Mouse (Mus musculus): Measurements from ENCODE around the gene Asb18. TPM values are rescaled to one million over a fixed set of nuclear protein-coding genes. Genes with fewer than 3 reads are reported as not detected.
A peak's percentile ranks its signal among the peaks of the same experiment; 100 is the strongest.

The Asb18 gene
- polyA plus RNA-seq, 1 experiment from 2014 or later, result 0.92 TPM

DNA sequence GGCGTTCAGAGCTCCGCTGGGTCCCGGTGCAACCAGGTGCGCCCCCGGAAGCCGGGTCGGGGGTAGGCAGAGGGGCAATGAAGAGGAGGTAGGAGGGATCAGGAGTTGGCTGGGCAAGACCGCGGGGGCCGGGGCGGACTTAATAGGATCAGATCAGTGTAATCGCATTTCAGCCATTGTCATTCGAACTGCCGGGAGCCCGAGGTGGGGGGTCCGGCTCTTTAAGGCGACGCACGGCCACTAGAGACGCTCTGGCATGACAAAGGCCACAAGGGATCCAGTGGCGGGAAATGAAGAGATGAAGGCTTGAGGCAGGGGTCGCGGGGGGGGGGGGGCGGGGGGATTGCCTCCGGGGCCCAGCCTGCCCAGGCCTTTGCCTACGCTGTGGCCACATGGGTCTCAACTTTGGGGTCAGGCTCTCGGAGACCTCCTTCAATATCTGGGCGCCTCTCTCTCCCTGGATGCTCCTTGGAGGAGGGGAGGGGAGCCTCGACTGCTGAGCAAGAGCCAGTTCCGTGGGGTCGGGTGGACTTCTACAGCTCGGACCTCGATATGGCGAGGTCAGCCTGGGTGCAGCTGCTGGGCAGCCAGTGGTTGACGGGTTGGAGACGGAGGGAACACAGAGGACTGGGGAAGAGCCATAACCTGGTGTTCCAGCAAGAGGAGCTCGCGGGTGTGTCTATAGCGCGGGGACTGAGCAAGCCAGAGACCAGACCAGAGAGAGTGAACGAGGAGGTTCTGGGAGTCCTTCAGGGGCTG lies 91.4 kb downstream of the Asb18 start:
- peaks cover 100% of the 10 kb centered on the region for H3K27me3 ChIP-seq
- no peaks in the 10 kb centered on the region for H3K9me3 ChIP-seq (replicated peaks)
- H3K36me3 ChIP-seq, result no peaks in the 10 kb centered on the region
- H3K27ac ChIP-seq, result no peak overlapping the region
- peak overlapping the region; percentile 36 for H3K4me2 ChIP-seq
- H3K4me3 ChIP-seq, result peak overlapping the region; percentile 17
- no peak for ATAC-seq (replicated peaks; ENCODE audit: insufficient number of reproducible peaks, insufficient read depth, low FRiP score, low read depth)
- WGBS, result 2% methylated on average over 40 of the region's 41 CpGs
- H3K9ac ChIP-seq, result no peak overlapping the region
- peaks cover 24% of the 10 kb centered on the region for H3K4me1 ChIP-seq (replicated peaks)

DNA sequence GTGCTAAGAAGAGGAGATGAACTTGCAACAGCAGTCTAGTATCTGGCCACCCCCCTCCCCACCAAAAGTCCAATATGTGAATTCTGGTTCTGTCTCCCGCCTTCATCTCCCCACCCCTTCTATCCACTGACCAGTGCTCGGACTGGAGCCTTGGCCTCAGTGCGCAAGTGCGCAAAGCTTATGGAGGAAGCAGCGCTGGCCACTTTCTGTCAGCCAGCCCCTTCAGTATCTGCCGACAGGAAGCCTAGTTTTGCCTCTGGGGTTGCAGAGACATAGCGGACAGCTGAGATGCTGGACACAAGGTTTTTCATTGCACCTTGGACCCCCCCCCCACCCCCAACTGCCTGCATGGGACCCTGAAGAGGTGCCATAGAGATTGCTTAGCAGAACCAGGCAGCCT lies 92.2 kb downstream of the Asb18 start:
- no peak overlapping the region for H3K4me3 ChIP-seq
- no peak overlapping the region for H3K4me2 ChIP-seq
- H3K9me3 ChIP-seq (replicated peaks), result no peaks in the 10 kb centered on the region

DNA sequence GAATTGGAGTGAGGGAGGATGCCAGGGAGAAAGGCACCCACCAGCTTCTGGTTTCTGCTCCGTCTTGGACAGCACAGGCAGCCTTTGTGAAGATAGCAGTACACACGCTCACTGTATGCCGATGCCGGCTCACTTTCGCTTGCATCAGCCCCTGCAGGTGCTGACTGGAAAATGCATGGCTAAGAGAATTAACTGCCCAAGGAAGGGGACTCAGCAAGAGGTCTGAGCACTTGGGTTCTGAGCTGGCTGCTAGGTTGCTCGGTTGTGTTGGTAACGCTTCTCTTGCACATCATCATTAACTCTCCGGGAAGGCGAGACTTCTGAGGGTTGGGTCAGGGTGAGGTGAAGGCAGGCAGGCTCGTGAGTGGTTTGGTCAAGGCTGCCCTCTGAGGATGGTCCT lies 92.7 kb downstream of the Asb18 start:
- ATAC-seq (replicated peaks; ENCODE audit: insufficient number of reproducible peaks, insufficient read depth, low FRiP score, low read depth), result no peak
- 5% methylated on average over 10 of the region's 10 CpGs for WGBS
- Histone ChIP-seq H3K27ac (no peak overlapping the region), H3K9ac (no peak overlapping the region), H3K36me3 (no peaks in the 10 kb centered on the region), H3K4me3 (no peak overlapping the region), H3K4me1 (replicated peaks) (peaks cover 15% of the 10 kb centered on the region), H3K4me2 (no peak overlapping the region), H3K9me3 (replicated peaks) (no peaks in the 10 kb centered on the region), H3K27me3 (peaks cover 100% of the 10 kb centered on the region)

More for the DNA sequence above, 92.2 kb downstream of the Asb18 start:
- WGBS, result 2% methylated on average over 7 of the region's 7 CpGs
- H3K4me1 ChIP-seq (replicated peaks), result peaks cover 20% of the 10 kb centered on the region
- peaks cover 100% of the 10 kb centered on the region for H3K27me3 ChIP-seq
- no peak overlapping the region for H3K27ac ChIP-seq
- H3K9ac ChIP-seq, result no peak overlapping the region
- no peaks in the 10 kb centered on the region for H3K36me3 ChIP-seq
- no peak for ATAC-seq (replicated peaks; ENCODE audit: insufficient number of reproducible peaks, insufficient read depth, low FRiP score, low read depth)

DNA sequence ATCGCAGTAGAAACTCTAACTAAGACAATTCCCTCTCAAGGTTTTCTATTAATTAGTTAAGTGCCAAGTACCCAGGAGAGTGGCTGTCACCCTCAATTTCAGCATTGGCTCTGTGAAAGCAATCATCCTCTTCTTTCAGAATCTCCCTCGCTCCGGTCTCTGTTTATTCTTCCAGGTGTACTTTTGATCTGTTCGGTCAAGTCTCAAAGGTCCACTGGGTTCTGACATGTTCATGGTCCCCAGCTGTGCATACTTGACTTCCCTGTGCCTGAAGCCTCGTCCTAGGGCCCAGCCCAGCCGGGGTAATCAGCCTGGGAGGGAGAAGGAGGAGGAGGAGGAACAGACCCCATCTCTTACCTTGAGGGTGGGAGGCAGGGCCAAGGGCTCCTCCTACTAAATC lies 95.3 kb downstream of the Asb18 start:
- peaks cover 79% of the 10 kb centered on the region for H3K27me3 ChIP-seq
- no peak overlapping the region for H3K4me3 ChIP-seq
- H3K9ac ChIP-seq, result no peak overlapping the region
- no peaks in the 10 kb centered on the region for H3K9me3 ChIP-seq (replicated peaks)
- H3K36me3 ChIP-seq, result no peaks in the 10 kb centered on the region
- H3K4me1 ChIP-seq (replicated peaks), result peaks cover 13% of the 10 kb centered on the region
- 75% methylated on average over 6 of the region's 6 CpGs for WGBS
- H3K4me2 ChIP-seq, result no peak overlapping the region
- no peak for ATAC-seq (replicated peaks; ENCODE audit: insufficient number of reproducible peaks, insufficient read depth, low FRiP score, low read depth)
- H3K27ac ChIP-seq, result no peak overlapping the region

DNA sequence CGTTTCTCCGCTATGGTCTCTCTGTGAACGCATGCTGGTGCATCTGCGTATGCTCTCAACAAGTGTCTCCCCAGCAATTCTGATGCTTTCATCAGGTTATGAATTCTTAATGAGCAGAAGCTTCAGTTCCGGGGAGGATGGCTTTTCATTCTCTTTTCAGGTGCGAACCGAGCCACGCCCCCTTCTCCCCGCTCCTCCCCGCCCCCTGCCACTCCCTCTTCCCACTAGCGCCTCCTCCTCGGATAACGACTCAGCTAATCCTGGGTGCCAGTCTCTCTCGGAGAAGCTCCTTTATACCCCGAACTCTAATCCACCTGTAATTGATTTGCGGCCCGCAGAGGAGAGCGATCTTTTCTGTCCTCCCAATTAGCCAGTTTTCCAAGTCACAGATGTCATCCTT lies 96.4 kb downstream of the Asb18 start:
- ATAC-seq (replicated peaks; ENCODE audit: insufficient number of reproducible peaks, insufficient read depth, low FRiP score, low read depth), result no peak
- H3K36me3 ChIP-seq, result no peaks in the 10 kb centered on the region
- 23% methylated on average over 18 of the region's 18 CpGs for WGBS

DNA sequence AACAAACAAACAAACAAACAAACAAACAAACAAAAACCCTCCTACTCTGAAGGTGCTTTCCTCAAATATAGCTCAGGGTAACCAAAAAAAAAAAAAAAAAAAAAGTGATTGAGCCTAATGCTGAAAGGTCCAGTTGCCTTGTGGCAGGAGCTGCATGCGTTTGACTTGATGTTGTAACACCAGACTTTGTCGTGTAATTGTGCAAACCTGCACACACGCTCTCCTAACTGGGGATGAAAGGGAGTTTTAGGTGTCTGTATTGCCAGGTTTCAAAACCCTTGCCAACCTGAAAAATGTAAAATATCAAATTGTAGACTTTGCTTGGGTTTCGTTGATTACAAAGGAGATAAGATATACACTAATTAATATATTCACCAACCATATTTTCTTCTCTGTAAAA lies 100.9 kb downstream of the Asb18 start:
- Histone ChIP-seq H3K27me3 (peaks cover 23% of the 10 kb centered on the region), H3K9ac (no peak overlapping the region), H3K4me1 (replicated peaks) (no peaks in the 10 kb centered on the region), H3K36me3 (no peaks in the 10 kb centered on the region), H3K4me3 (no peak overlapping the region), H3K9me3 (replicated peaks) (no peaks in the 10 kb centered on the region), H3K27ac (no peak overlapping the region), H3K4me2 (no peak overlapping the region)
- no peak for ATAC-seq (replicated peaks; ENCODE audit: insufficient number of reproducible peaks, insufficient read depth, low FRiP score, low read depth)
- WGBS, result 74% methylated on average over 4 of the region's 4 CpGs

More for the DNA sequence above, 96.4 kb downstream of the Asb18 start:
- H3K9ac ChIP-seq, result no peak overlapping the region
- peaks cover 5% of the 10 kb centered on the region for H3K4me1 ChIP-seq (replicated peaks)
- peaks cover 68% of the 10 kb centered on the region for H3K27me3 ChIP-seq
- no peak overlapping the region for H3K4me3 ChIP-seq
- H3K27ac ChIP-seq, result no peak overlapping the region
- no peaks in the 10 kb centered on the region for H3K9me3 ChIP-seq (replicated peaks)
- no peak overlapping the region for H3K4me2 ChIP-seq

DNA sequence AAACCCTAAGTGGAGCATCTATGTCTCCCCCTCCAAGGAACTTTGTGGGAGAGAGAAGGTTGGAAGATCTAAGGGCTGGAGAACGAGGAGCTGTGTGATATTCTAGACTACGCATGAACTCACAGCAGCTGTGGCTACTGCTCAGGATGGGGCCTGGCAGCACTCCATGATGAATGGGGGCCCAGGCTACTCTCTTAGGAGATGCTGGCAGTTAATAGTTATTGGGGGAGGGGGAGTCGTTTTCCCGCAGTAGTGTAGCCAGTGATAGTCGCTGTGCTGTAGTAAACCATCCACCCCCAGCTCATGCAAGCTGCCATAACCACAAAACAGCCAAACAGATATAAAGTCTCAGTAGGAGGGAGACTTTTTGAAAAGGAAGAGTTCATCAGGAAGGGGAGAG lies 102.1 kb downstream of the Asb18 start:
- Histone ChIP-seq H3K4me3 (no peak overlapping the region), H3K9me3 (replicated peaks) (no peaks in the 10 kb centered on the region), H3K9ac (no peak overlapping the region), H3K4me2 (no peak overlapping the region), H3K4me1 (replicated peaks) (no peaks in the 10 kb centered on the region), H3K27me3 (peaks cover 11% of the 10 kb centered on the region), H3K36me3 (no peaks in the 10 kb centered on the region), H3K27ac (no peak overlapping the region)
- no peak for ATAC-seq (replicated peaks; ENCODE audit: insufficient number of reproducible peaks, insufficient read depth, low FRiP score, low read depth)
- WGBS, result 50% methylated on average over 5 of the region's 5 CpGs

DNA sequence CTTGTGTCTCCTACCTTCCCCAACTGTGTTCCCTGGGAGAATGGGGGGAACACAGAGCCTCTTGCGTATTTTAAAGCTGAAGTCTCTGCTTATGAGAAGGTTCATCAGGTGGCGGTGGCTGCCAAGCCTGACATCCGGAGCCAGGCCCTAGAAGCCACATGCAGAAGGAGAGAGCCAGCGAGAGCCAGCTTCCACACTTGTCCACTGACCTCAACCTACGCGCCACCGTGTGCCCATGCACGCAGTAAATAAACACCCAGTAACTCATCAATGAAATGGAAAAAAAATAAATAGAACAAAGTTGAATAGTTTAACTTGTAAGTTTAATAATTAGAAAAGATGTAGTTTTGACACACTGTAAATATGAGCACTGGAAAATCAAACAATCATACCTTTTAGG lies 104.7 kb downstream of the Asb18 start:
- Histone ChIP-seq H3K36me3 (no peaks in the 10 kb centered on the region), H3K4me2 (no peak overlapping the region), H3K27ac (no peak overlapping the region), H3K9me3 (replicated peaks) (no peaks in the 10 kb centered on the region), H3K27me3 (no peaks in the 10 kb centered on the region), H3K4me1 (replicated peaks) (no peaks in the 10 kb centered on the region), H3K9ac (no peak overlapping the region), H3K4me3 (no peak overlapping the region)
- 89% methylated on average over 8 of the region's 8 CpGs for WGBS
- ATAC-seq (replicated peaks; ENCODE audit: insufficient number of reproducible peaks, insufficient read depth, low FRiP score, low read depth), result no peak

DNA sequence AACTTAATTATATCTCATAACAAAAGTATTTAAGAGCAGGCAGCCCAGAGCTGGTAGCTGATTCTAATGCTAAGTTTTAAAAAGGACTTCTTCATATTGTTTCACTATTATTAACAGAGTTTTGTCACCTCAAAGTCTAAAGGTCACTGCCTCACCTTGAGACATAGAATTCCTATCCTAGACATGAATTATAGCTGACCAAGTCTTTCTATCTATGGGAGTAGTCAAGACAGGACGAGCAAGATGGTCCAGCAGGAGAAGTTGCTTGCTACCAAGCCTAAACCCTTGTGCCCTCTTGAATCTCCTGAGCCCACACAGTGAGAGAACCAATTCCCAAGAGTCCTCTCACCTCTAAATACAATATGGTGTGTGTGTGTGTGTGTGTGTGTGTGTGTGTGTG lies 111.8 kb downstream of the Asb18 start:
- H3K4me3 ChIP-seq, result no peak overlapping the region
- H3K27ac ChIP-seq, result no peak overlapping the region
- no peaks in the 10 kb centered on the region for H3K36me3 ChIP-seq
- H3K27me3 ChIP-seq, result no peaks in the 10 kb centered on the region
- H3K9ac ChIP-seq, result no peak overlapping the region
- H3K4me1 ChIP-seq (replicated peaks), result no peaks in the 10 kb centered on the region
- WGBS, result 67% methylated on average over 1 of the region's 1 CpGs
- no peak overlapping the region for H3K4me2 ChIP-seq
- ATAC-seq (replicated peaks; ENCODE audit: insufficient number of reproducible peaks, insufficient read depth, low FRiP score, low read depth), result no peak
- no peaks in the 10 kb centered on the region for H3K9me3 ChIP-seq (replicated peaks)

DNA sequence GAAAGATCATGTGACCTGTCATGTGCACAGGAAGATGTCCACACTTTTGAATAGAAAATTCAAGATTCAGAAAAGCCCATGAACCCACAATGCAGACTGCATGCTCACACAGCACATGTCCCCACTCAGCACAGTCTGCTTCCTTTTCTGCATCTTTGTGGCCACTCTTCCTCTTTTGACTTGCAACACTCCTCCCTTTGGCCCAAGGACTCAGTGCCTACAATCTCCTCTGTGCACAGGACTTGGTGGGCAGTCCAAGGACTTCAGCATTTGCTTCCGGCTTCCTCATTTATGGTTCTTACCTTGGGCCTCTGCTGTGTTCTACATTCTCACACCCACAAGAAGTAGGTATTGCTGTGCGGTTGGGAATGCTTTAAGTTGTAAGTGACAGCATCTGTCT lies 112.2 kb downstream of the Asb18 start:
- H3K4me1 ChIP-seq (replicated peaks), result no peaks in the 10 kb centered on the region
- no peaks in the 10 kb centered on the region for H3K27me3 ChIP-seq
- H3K4me2 ChIP-seq, result no peak overlapping the region
- H3K36me3 ChIP-seq, result no peaks in the 10 kb centered on the region
- H3K9ac ChIP-seq, result no peak overlapping the region
- H3K9me3 ChIP-seq (replicated peaks), result no peaks in the 10 kb centered on the region
- H3K4me3 ChIP-seq, result no peak overlapping the region
- WGBS, result 81% methylated on average over 2 of the region's 2 CpGs
- no peak for ATAC-seq (replicated peaks; ENCODE audit: insufficient number of reproducible peaks, insufficient read depth, low FRiP score, low read depth)
- no peak overlapping the region for H3K27ac ChIP-seq

DNA sequence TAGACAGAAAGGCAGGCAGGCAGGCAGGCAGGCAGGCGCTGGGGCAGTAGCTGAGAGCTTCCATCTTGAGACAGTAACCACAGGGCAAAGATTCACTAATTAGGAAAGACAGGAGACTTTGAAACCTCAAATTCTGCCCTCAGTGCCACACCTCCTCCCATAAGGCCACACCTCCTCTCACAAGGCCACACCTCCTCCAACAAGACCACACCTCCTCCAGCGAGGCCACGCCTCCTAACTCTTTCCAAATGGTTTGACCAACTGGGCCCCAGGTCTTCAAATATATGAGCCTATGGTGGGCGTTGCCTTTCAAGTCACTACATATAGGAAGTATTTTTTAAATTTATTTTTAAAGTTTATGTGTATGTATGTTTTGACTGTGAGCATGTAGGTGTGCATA lies 113.1 kb downstream of the Asb18 start:
- Histone ChIP-seq H3K9ac (no peak overlapping the region), H3K4me2 (no peak overlapping the region), H3K9me3 (replicated peaks) (no peaks in the 10 kb centered on the region), H3K4me1 (replicated peaks) (no peaks in the 10 kb centered on the region), H3K4me3 (no peak overlapping the region), H3K27me3 (no peaks in the 10 kb centered on the region), H3K27ac (no peak overlapping the region), H3K36me3 (no peaks in the 10 kb centered on the region)
- WGBS, result 78% methylated on average over 4 of the region's 4 CpGs
- ATAC-seq (replicated peaks; ENCODE audit: insufficient number of reproducible peaks, insufficient read depth, low FRiP score, low read depth), result no peak
